Mouse (Mus musculus): Measurements from ENCODE around the gene Slc19a2. TPM values are rescaled to one million over a fixed set of nuclear protein-coding genes. Genes with fewer than 3 reads are reported as not detected.

Gene Slc19a2
- polyA plus RNA-seq, 1 experiment, result 23.3 TPM

- H3K4me3 ChIP-seq (ENCODE audit: control insufficient read depth, low read depth, low read length), result no peak overlapping the region
- H3K27ac ChIP-seq (ENCODE audit: control insufficient read depth, insufficient read depth, low read depth, low read length), result no peak overlapping the region
- peaks cover 5% of the 10 kb centered on the region for H3K36me3 ChIP-seq (ENCODE audit: control insufficient read depth, insufficient read depth, low read length)
- no peaks in the 10 kb centered on the region for H3K4me1 ChIP-seq (ENCODE audit: control insufficient read depth, insufficient read depth, low read length)
- no peaks in the 10 kb centered on the region for H3K27me3 ChIP-seq (ENCODE audit: control insufficient read depth, insufficient read depth, low read length)
- TF ChIP-seq CTCF (IDR thresholded peaks at IDR 0.05; ENCODE audit: control insufficient read depth, insufficient read depth, insufficient replicate concordance, low read depth, low read length) (no peak), POLR2A (IDR thresholded peaks at IDR 0.05; ENCODE audit: control insufficient read depth, low read depth, low read length) (no peak)
These were observed 47.6 kb downstream of the Slc19a2 start for GRCm38 (mm10) chr1:164296473-164296872.

- Histone ChIP-seq H3K4me3 (ENCODE audit: control insufficient read depth, low read depth, low read length) (peak overlapping the region; percentile 64), H3K36me3 (ENCODE audit: control insufficient read depth, insufficient read depth, low read length) (peaks cover 7% of the 10 kb centered on the region), H3K27ac (ENCODE audit: control insufficient read depth, insufficient read depth, low read depth, low read length) (no peak overlapping the region), H3K4me1 (ENCODE audit: control insufficient read depth, insufficient read depth, low read length) (no peaks in the 10 kb centered on the region), H3K27me3 (ENCODE audit: control insufficient read depth, insufficient read depth, low read length) (no peaks in the 10 kb centered on the region)
- no peak for TF ChIP-seq CTCF (IDR thresholded peaks at IDR 0.05; ENCODE audit: control insufficient read depth, insufficient read depth, insufficient replicate concordance, low read depth, low read length)
- no peak for TF ChIP-seq POLR2A (IDR thresholded peaks at IDR 0.05; ENCODE audit: control insufficient read depth, low read depth, low read length)
These were observed 53.1 kb downstream of the Slc19a2 start for GRCm38 (mm10) chr1:164301949-164302348.

- Histone ChIP-seq H3K4me3 (ENCODE audit: control insufficient read depth, low read depth, low read length) (peak within 1 kb of the TSS; percentile 62), H3K27me3 (ENCODE audit: control insufficient read depth, insufficient read depth, low read length) (no peaks in the 10 kb centered on the region), H3K36me3 (ENCODE audit: control insufficient read depth, insufficient read depth, low read length) (peaks cover 6% of the 10 kb centered on the region), H3K4me1 (ENCODE audit: control insufficient read depth, insufficient read depth, low read length) (no peaks in the 10 kb centered on the region), H3K27ac (ENCODE audit: control insufficient read depth, insufficient read depth, low read depth, low read length) (peak within 1 kb of the TSS; percentile 29; the same call in 1 of the 2 replicates)
- TF ChIP-seq POLR2A (IDR thresholded peaks at IDR 0.05; ENCODE audit: control insufficient read depth, low read depth, low read length), result no peak
- no peak for TF ChIP-seq CTCF (IDR thresholded peaks at IDR 0.05; ENCODE audit: control insufficient read depth, insufficient read depth, insufficient replicate concordance, low read depth, low read length)
These were observed 55.0 kb downstream of the Slc19a2 start, which contains the start of gene Nme7 for GRCm38 (mm10) chr1:164303821-164304220. Gene Nme7, plus strand, starts transcription at chr1:164304121.

- Histone ChIP-seq H3K4me1 (ENCODE audit: control insufficient read depth, insufficient read depth, low read length) (no peaks in the 10 kb centered on the region), H3K27ac (ENCODE audit: control insufficient read depth, insufficient read depth, low read depth, low read length) (peak within 1 kb of the TSS; percentile 91), H3K4me3 (ENCODE audit: control insufficient read depth, low read depth, low read length) (peak within 1 kb of the TSS; percentile 96), H3K27me3 (ENCODE audit: control insufficient read depth, insufficient read depth, low read length) (no peaks in the 10 kb centered on the region), H3K36me3 (ENCODE audit: control insufficient read depth, insufficient read depth, low read length) (peaks cover 1% of the 10 kb centered on the region; the same call in 1 of the 2 replicates)
- TF ChIP-seq POLR2A (IDR thresholded peaks at IDR 0.05; ENCODE audit: control insufficient read depth, low read depth, low read length) (peak; percentile 25), CTCF (IDR thresholded peaks at IDR 0.05; ENCODE audit: control insufficient read depth, insufficient read depth, insufficient replicate concordance, low read depth, low read length) (no peak)
These were observed 58.4 kb downstream of the Slc19a2 start, which contains the start of gene Blzf1 for GRCm38 (mm10) chr1:164307124-164307751. Gene Blzf1, minus strand, starts transcription at chr1:164307489.

GRCm38 (mm10) chr1:164307922-164308321 lies 59.1 kb downstream of the Slc19a2 start:
- Histone ChIP-seq H3K4me1 (ENCODE audit: control insufficient read depth, insufficient read depth, low read length) (no peaks in the 10 kb centered on the region), H3K27me3 (ENCODE audit: control insufficient read depth, insufficient read depth, low read length) (no peaks in the 10 kb centered on the region), H3K36me3 (ENCODE audit: control insufficient read depth, insufficient read depth, low read length) (peaks cover 4% of the 10 kb centered on the region), H3K27ac (ENCODE audit: control insufficient read depth, insufficient read depth, low read depth, low read length) (peak overlapping the region; percentile 63; the same call in 1 of the 2 replicates), H3K4me3 (ENCODE audit: control insufficient read depth, low read depth, low read length) (peak overlapping the region; percentile 96)
- TF ChIP-seq POLR2A (IDR thresholded peaks at IDR 0.05; ENCODE audit: control insufficient read depth, low read depth, low read length) (no peak), CTCF (IDR thresholded peaks at IDR 0.05; ENCODE audit: control insufficient read depth, insufficient read depth, insufficient replicate concordance, low read depth, low read length) (no peak)

- no peaks in the 10 kb centered on the region; the same call in 1 of the 2 replicates for H3K4me1 ChIP-seq (ENCODE audit: control insufficient read depth, insufficient read depth, low read length)
- TF ChIP-seq CTCF (IDR thresholded peaks at IDR 0.05; ENCODE audit: control insufficient read depth, insufficient read depth, insufficient replicate concordance, low read depth, low read length), result no peak
- TF ChIP-seq POLR2A (IDR thresholded peaks at IDR 0.05; ENCODE audit: control insufficient read depth, low read depth, low read length), result no peak
These were observed 65.2 kb downstream of the Slc19a2 start for GRCm38 (mm10) chr1:164314085-164314484.

More at GRCm38 (mm10) chr1:164314085-164314484, 65.2 kb downstream of the Slc19a2 start:
- H3K4me3 ChIP-seq (ENCODE audit: control insufficient read depth, low read depth, low read length), result no peak overlapping the region
- no peak overlapping the region for H3K27ac ChIP-seq (ENCODE audit: control insufficient read depth, insufficient read depth, low read depth, low read length)
- no peaks in the 10 kb centered on the region for H3K27me3 ChIP-seq (ENCODE audit: control insufficient read depth, insufficient read depth, low read length)
- peaks cover 2% of the 10 kb centered on the region for H3K36me3 ChIP-seq (ENCODE audit: control insufficient read depth, insufficient read depth, low read length)

Other genes starting within 250 kb of the Slc19a2 start
- gene Sele, start 200.8 kb upstream of the Slc19a2 start, polyA plus RNA-seq (2012; rRNA removed), result 0.26 and 0.49 TPM in 2 replicates
- gene Sell, start 187.1 kb upstream of the Slc19a2 start, polyA plus RNA-seq (2012; rRNA removed), result 1.3 and 2.2 TPM in 2 replicates
- 1.6 and 3.2 TPM in 2 replicates for gene Selp, start 133.8 kb upstream of the Slc19a2 start, polyA plus RNA-seq (2012; rRNA removed)
- 7.1 and 8.1 TPM in 2 replicates for gene F5, start 97.2 kb upstream of the Slc19a2 start, polyA plus RNA-seq (2012; rRNA removed)
- gene Ccdc181, start 26.5 kb downstream of the Slc19a2 start, polyA plus RNA-seq (2012; rRNA removed), result 112 TPM in 2 replicates
- gene Nme7, start 55.1 kb downstream of the Slc19a2 start, polyA plus RNA-seq (2012; rRNA removed), result 39.0 and 42.8 TPM in 2 replicates
- 15.2 and 16.9 TPM in 2 replicates for gene Blzf1, start 58.4 kb downstream of the Slc19a2 start, polyA plus RNA-seq (2012; rRNA removed)
- gene Atp1b1, start 209.3 kb downstream of the Slc19a2 start, polyA plus RNA-seq (2012; rRNA removed), result 11.9 and 15.8 TPM in 2 replicates

Measured in testis, adult 2 months (tissue).